27 mouse cellular contexts compared by ENCODE assay signal in the genomic region with DNA sequence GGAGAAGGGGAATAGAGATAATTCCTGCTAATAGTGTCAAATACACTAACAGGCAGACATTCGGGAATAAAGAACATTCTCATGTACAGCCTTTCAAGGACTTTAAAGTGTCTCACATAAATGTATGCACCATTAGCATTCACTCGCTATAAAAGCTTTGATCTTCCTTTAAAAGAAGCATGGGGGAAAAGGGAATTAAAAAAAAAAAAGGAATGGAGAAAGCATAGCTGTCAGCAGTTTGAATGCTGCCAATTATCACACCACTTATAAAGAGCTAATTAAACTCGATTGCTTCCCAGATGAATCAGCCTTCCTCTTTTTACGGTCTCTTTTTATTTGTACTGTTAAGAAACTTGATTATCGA.
DNase-seq lines count a peak whose midpoint lies in the region; ATAC-seq lines count a peak whose summit lies in the region.
"Had no signal": no experiment of that assay in that cellular context is flagged by ENCODE, and none has a peak within 500 bp of the region (broad histone marks: within the 10 kb centered on the region; RNA-seq: fewer than 3 reads in every experiment).

No protein-coding gene starts in this region.

- H3K9ac ChIP-seq in midbrain, embryonic 13.5 days (replicated peaks), result no peak overlapping the region
- H3K9ac ChIP-seq in midbrain, embryonic 11.5 days (ENCODE audit: low read length), result no peak overlapping the region
- no peak overlapping the region for H3K9ac ChIP-seq in forebrain, embryonic 14.5 days (ENCODE audit: low read length)
- H3K9ac ChIP-seq in midbrain, embryonic 15.5 days, result no peak overlapping the region
- H3K9ac ChIP-seq: embryonic facial prominence, embryonic 13.5 days; heart, embryonic 13.5 days; hindbrain, embryonic 14.5 days; limb, embryonic 15.5 days; liver, embryonic 14.5 days had no signal

- ATAC-seq in midbrain, embryonic 13.5 days, result peak; percentile 54
- ATAC-seq in midbrain, embryonic 11.5 days (ENCODE audit: low FRiP score), result no peak
- peak; percentile 77 for ATAC-seq in forebrain, embryonic 14.5 days
- ATAC-seq in midbrain, embryonic 15.5 days (replicated peaks), result peak; percentile 64
- no peak for ATAC-seq in erythroid progenitor cell, adult 5-6 weeks (replicated peaks; ENCODE audit: low FRiP score, poor library complexity, severe bottlenecking)
- ATAC-seq: intestine, postnatal 0 days had no signal

- no peaks in the 10 kb centered on the region for H3K36me3 ChIP-seq in midbrain, embryonic 13.5 days
- no peaks in the 10 kb centered on the region for H3K36me3 ChIP-seq in midbrain, embryonic 11.5 days (ENCODE audit: control insufficient read depth, insufficient read depth, low read length)
- no peaks in the 10 kb centered on the region for H3K36me3 ChIP-seq in forebrain, embryonic 10.5 days (replicated peaks)
- H3K36me3 ChIP-seq in forebrain, embryonic 14.5 days (ENCODE audit: control insufficient read depth, insufficient read depth, low read length), result no peaks in the 10 kb centered on the region
- no peaks in the 10 kb centered on the region for H3K36me3 ChIP-seq in midbrain, embryonic 15.5 days (replicated peaks)
- H3K36me3 ChIP-seq: embryonic facial prominence, embryonic 13.5 days; heart, embryonic 13.5 days; limb, embryonic 10.5 days; limb, embryonic 15.5 days had no signal

- no peaks in the 10 kb centered on the region for H3K27me3 ChIP-seq in midbrain, embryonic 13.5 days
- H3K27me3 ChIP-seq in midbrain, embryonic 11.5 days (ENCODE audit: control insufficient read depth, insufficient read depth, low read length), result no peaks in the 10 kb centered on the region
- peaks cover 22% of the 10 kb centered on the region; the same call in 1 of the 2 replicates for H3K27me3 ChIP-seq in forebrain, embryonic 10.5 days (ENCODE audit: poor library complexity, severe bottlenecking)
- H3K27me3 ChIP-seq in forebrain, embryonic 14.5 days (replicated peaks; ENCODE audit: control insufficient read depth, insufficient read depth, low read length), result no peaks in the 10 kb centered on the region
- no peaks in the 10 kb centered on the region for H3K27me3 ChIP-seq in midbrain, embryonic 15.5 days (replicated peaks)
- H3K27me3 ChIP-seq: embryonic facial prominence, embryonic 13.5 days; heart, embryonic 13.5 days; limb, embryonic 15.5 days; Patski had no signal

- no peak overlapping the region for H3K4me3 ChIP-seq in midbrain, embryonic 13.5 days (replicated peaks)
- no peak overlapping the region for H3K4me3 ChIP-seq in midbrain, embryonic 11.5 days (ENCODE audit: low read depth, low read length)
- no peak overlapping the region for H3K4me3 ChIP-seq in forebrain, embryonic 10.5 days
- no peak overlapping the region for H3K4me3 ChIP-seq in forebrain, embryonic 14.5 days (ENCODE audit: low read depth, low read length)
- no peak overlapping the region for H3K4me3 ChIP-seq in midbrain, embryonic 15.5 days
- H3K4me3 ChIP-seq: embryonic facial prominence, embryonic 13.5 days; erythroblast, embryonic 14.5 days; heart, embryonic 13.5 days; limb, embryonic 10.5 days; limb, embryonic 15.5 days; myocyte had no signal

- no peak for DNase-seq in midbrain, embryonic 11.5 days (ENCODE audit: low spot score, missing footprints)
- DNase-seq in forebrain, embryonic 10.5 days (ENCODE audit: extremely low spot score, low spot score), result no peak
- peak; percentile 91 for DNase-seq in forebrain, embryonic 14.5 days (ENCODE audit: low spot score)
- DNase-seq in embryo, embryonic 9.5 days (ENCODE audit: extremely low spot score), result no peak
- no peak for DNase-seq in cerebellum, adult 11 months
- DNase-seq: adrenal gland, postnatal 10 days; cerebellum, adult 8-10 months; cerebellum, postnatal 36 days; heart, postnatal 10 days; kidney, adult 9 months; kidney, postnatal 10 days; lung, adult 2 months; lung, postnatal 14 days; thymus, postnatal 4 days had no signal

- H3K4me2 ChIP-seq in midbrain, embryonic 13.5 days (replicated peaks), result no peak overlapping the region
- H3K4me2 ChIP-seq in midbrain, embryonic 11.5 days, result no peak overlapping the region
- peak overlapping the region; percentile 16; the same call in 1 of the 2 replicates for H3K4me2 ChIP-seq in forebrain, embryonic 14.5 days (ENCODE audit: low read length)
- no peak overlapping the region for H3K4me2 ChIP-seq in midbrain, embryonic 15.5 days
- H3K4me2 ChIP-seq: embryonic facial prominence, embryonic 13.5 days; heart, embryonic 13.5 days; hindbrain, embryonic 14.5 days; limb, embryonic 15.5 days had no signal

- WGBS in midbrain, embryonic 13.5 days, result 27% methylated on average over 5 of the region's 5 CpGs
- 67% methylated on average over 5 of the region's 5 CpGs for WGBS in midbrain, embryonic 11.5 days
- 45% methylated on average over 5 of the region's 5 CpGs for WGBS in forebrain, embryonic 10.5 days
- WGBS in forebrain, embryonic 14.5 days, result 7% methylated on average over 5 of the region's 5 CpGs
- WGBS in midbrain, embryonic 15.5 days, result 18% methylated on average over 5 of the region's 5 CpGs

- peaks cover 20% of the 10 kb centered on the region for H3K4me1 ChIP-seq in midbrain, embryonic 13.5 days (replicated peaks)
- no peaks in the 10 kb centered on the region for H3K4me1 ChIP-seq in midbrain, embryonic 11.5 days (ENCODE audit: control insufficient read depth, insufficient read depth, low read length)
- peaks cover 53% of the 10 kb centered on the region for H3K4me1 ChIP-seq in forebrain, embryonic 10.5 days
- peaks cover 27% of the 10 kb centered on the region for H3K4me1 ChIP-seq in forebrain, embryonic 14.5 days (ENCODE audit: control insufficient read depth, insufficient read depth, low read length)
- peaks cover 16% of the 10 kb centered on the region for H3K4me1 ChIP-seq in midbrain, embryonic 15.5 days

- H3K9me3 ChIP-seq in midbrain, embryonic 13.5 days, result no peaks in the 10 kb centered on the region
- H3K9me3 ChIP-seq in midbrain, embryonic 11.5 days (ENCODE audit: control insufficient read depth, low read length), result no peaks in the 10 kb centered on the region
- 0 out of 2 replicates have a peak, but pooled peaks cover 6% of the 10 kb centered on the region for H3K9me3 ChIP-seq in forebrain, embryonic 10.5 days
- H3K9me3 ChIP-seq in forebrain, embryonic 14.5 days (replicated peaks; ENCODE audit: control insufficient read depth, low read length), result no peaks in the 10 kb centered on the region
- H3K9me3 ChIP-seq in midbrain, embryonic 15.5 days, result no peaks in the 10 kb centered on the region
- H3K9me3 ChIP-seq: embryonic facial prominence, embryonic 13.5 days; heart, embryonic 13.5 days; limb, embryonic 10.5 days; limb, embryonic 15.5 days had no signal

- H3K27ac ChIP-seq in midbrain, embryonic 13.5 days, result no peak overlapping the region
- no peak overlapping the region for H3K27ac ChIP-seq in midbrain, embryonic 11.5 days (ENCODE audit: low read depth, low read length)
- peak overlapping the region; percentile 72; the same call in 1 of the 2 replicates for H3K27ac ChIP-seq in forebrain, embryonic 10.5 days
- peak overlapping the region; percentile 15; the same call in 1 of the 2 replicates for H3K27ac ChIP-seq in forebrain, embryonic 14.5 days (ENCODE audit: low read depth, low read length)
- no peak overlapping the region for H3K27ac ChIP-seq in midbrain, embryonic 15.5 days
- H3K27ac ChIP-seq: heart, embryonic 13.5 days; hindbrain, embryonic 14.5 days; limb, embryonic 10.5 days; liver, embryonic 14.5 days had no signal

Comparison
In these comparisons a context has a peak if more than half of its experiments do, and no peak if none do; other contexts are left out.
1. ATAC-seq: peak in midbrain, embryonic 13.5 days (single experiment), forebrain, embryonic 14.5 days (single experiment) and midbrain, embryonic 15.5 days (single experiment); none in midbrain, embryonic 11.5 days (single experiment) and erythroid progenitor cell, adult 5-6 weeks (single experiment).
2. H3K27ac ChIP-seq: peak in forebrain, embryonic 10.5 days (single experiment) and forebrain, embryonic 14.5 days (single experiment); none in midbrain, embryonic 13.5 days (single experiment), midbrain, embryonic 11.5 days (single experiment) and midbrain, embryonic 15.5 days (single experiment).